Mouse (Mus musculus): Measurements from ENCODE around the gene Proser1.
A peak's percentile ranks its signal among the peaks of the same experiment; 100 is the strongest.

Gene Proser1

GRCm38 (mm10) chr3:53466481-53466880 is 3.0 kb downstream of the Proser1 start:
- DNase-seq (ENCODE audit: low spot score in 2 of 2): no peak

- no peak for DNase-seq (ENCODE audit: low spot score in 2 of 2)
Measured at GRCm38 (mm10) chr3:53467356-53467755, 3.9 kb downstream of the Proser1 start.

GRCm38 (mm10) chr3:53469650-53470049 is 6.2 kb downstream of the Proser1 start:
- no peak for DNase-seq (ENCODE audit: low spot score in 2 of 2)

- DNase-seq (ENCODE audit: low spot score in 2 of 2): no peak
Measured at GRCm38 (mm10) chr3:53472061-53472460, 8.6 kb downstream of the Proser1 start.

- no peak for DNase-seq (ENCODE audit: low spot score in 2 of 2)
Measured at GRCm38 (mm10) chr3:53474179-53474578, 10.7 kb downstream of the Proser1 start.

- peak; percentile 17 to 18 for DNase-seq (ENCODE audit: low spot score in 2 of 2)
Measured at GRCm38 (mm10) chr3:53475889-53476288, 12.4 kb downstream of the Proser1 start.

GRCm38 (mm10) chr3:53477468-53477867 is 14.0 kb downstream of the Proser1 start:
- no peak for DNase-seq (ENCODE audit: low spot score in 2 of 2)

- no peak for DNase-seq (ENCODE audit: low spot score in 2 of 2)
Measured at GRCm38 (mm10) chr3:53478419-53479046, 15.1 kb downstream of the Proser1 start.

- DNase-seq (ENCODE audit: low spot score in 2 of 2): no peak
Measured at GRCm38 (mm10) chr3:53483414-53484059, 20.1 kb downstream of the Proser1 start.

GRCm38 (mm10) chr3:53486561-53486960 is 23.1 kb downstream of the Proser1 start:
- DNase-seq (ENCODE audit: low spot score in 2 of 2): no peak

GRCm38 (mm10) chr3:53486996-53487576 is 23.6 kb downstream of the Proser1 start:
- no peak for DNase-seq (ENCODE audit: low spot score in 2 of 2)

GRCm38 (mm10) chr3:53488353-53488752 is 24.9 kb downstream of the Proser1 start, which contains the start of gene Stoml3:
Gene Stoml3 (plus strand): TSS chr3:53488653.
- no peak for DNase-seq (ENCODE audit: low spot score in 2 of 2)

GRCm38 (mm10) chr3:53498351-53498905 is 35.0 kb downstream of the Proser1 start:
- DNase-seq (ENCODE audit: low spot score in 2 of 2): no peak

GRCm38 (mm10) chr3:53502428-53502827 is 39.0 kb downstream of the Proser1 start:
- no peak for DNase-seq (ENCODE audit: low spot score in 2 of 2)

- DNase-seq (ENCODE audit: low spot score in 2 of 2): no peak
Measured at GRCm38 (mm10) chr3:53513096-53513495, 49.6 kb downstream of the Proser1 start.

- DNase-seq (ENCODE audit: low spot score in 2 of 2): no peak
Measured at GRCm38 (mm10) chr3:53514221-53515065, 51.0 kb downstream of the Proser1 start.

- no peak for DNase-seq (ENCODE audit: low spot score in 2 of 2)
Measured at GRCm38 (mm10) chr3:53522794-53523193, 59.3 kb downstream of the Proser1 start.

GRCm38 (mm10) chr3:53525737-53526136 is 62.3 kb downstream of the Proser1 start:
- peak; percentile 77 to 78 for DNase-seq (ENCODE audit: low spot score in 2 of 2)

- DNase-seq (ENCODE audit: low spot score in 2 of 2): no peak
Measured at GRCm38 (mm10) chr3:53530305-53530704, 66.8 kb downstream of the Proser1 start.
